Mouse (Mus musculus): ENCODE measurements around the gene Mdm1.

- no peak for TF ChIP-seq POLR2A (IDR thresholded peaks at IDR 0.05; ENCODE audit: control insufficient read depth, extremely low read depth, insufficient read depth, low read length, poor library complexity)
- no peak for TF ChIP-seq CTCF (IDR thresholded peaks at IDR 0.05; ENCODE audit: borderline replicate concordance, control insufficient read depth, extremely low read depth, insufficient read depth, low read length, poor library complexity)
These were observed 41.0 kb upstream of the Mdm1 start for GRCm38 (mm10) chr10:118100570-118100969.

Measured in thymus, adult 2 months (tissue).